Mouse (Mus musculus) CD4-positive, CD25-positive, alpha-beta regulatory T cell, adult 2 months (primary cell): ENCODE results near the gene Scgb2b24.

Experiments
- DNase-seq: peaks from one replicate; pipeline ENCODE4 v3.0.0-alpha.2; 2012; ENCODE audit warnings: low read depth, low spot score

The Scgb2b24 gene

GRCm38 (mm10) chr7:33739212-33739611, at the start of gene Scgb2b24:
Scgb2b24 (minus strand) TSS chr7:33739312.
- DNase-seq = no peak

GRCm38 (mm10) chr7:33743499-33743898, 4.4 kb upstream of the Scgb2b24 start, which contains the start of gene Scgb1b24:
Scgb1b24 (plus strand) TSS chr7:33743799.
- DNase-seq = no peak

- no peak for DNase-seq
Measured at GRCm38 (mm10) chr7:33689864-33690263, 49.2 kb downstream of the Scgb2b24 start.
